Mouse (Mus musculus): ENCODE measurements at regions not wholly inside any gene's neighbourhood (a gene's known extent, or its start where the extent isn't known, plus 50 kb on each side); places are given as distances from the start of the nearest gene placed in this dataset.

DNA sequence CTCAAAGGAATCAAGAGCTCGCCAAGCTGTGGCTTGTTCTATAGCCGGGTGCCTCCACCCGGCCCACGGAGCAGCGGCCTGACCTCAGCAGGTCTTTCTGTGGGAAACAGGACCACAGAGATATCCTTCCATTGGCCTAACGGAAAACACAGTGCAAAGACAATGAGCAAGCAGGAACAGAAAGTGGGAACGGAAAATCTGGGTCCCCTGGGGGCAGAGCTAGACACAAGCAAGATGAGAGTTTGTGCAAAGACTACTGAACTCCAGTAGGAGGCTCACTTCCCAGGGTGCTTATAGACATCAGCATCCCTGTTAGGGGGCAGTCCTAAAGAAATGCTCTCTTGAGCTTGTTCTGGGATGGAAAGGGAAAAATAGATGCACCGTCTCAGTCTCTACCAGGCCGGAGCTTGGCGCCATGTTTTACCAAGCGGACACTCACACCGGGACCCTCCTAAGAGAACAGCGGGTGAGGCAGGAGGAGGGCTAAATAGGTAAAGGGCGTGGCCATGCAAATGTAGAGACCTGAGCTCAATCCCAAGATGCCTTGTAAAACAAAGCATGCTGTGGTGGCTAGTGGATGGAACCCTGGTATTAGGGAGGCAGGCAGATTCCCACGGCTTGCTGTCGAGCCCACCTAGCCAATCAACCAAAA lies 127.3 kb upstream of the Sdk2 start:
- ATAC-seq (replicated peaks; ENCODE audit: low FRiP score, poor library complexity, severe bottlenecking), result no peak

DNA sequence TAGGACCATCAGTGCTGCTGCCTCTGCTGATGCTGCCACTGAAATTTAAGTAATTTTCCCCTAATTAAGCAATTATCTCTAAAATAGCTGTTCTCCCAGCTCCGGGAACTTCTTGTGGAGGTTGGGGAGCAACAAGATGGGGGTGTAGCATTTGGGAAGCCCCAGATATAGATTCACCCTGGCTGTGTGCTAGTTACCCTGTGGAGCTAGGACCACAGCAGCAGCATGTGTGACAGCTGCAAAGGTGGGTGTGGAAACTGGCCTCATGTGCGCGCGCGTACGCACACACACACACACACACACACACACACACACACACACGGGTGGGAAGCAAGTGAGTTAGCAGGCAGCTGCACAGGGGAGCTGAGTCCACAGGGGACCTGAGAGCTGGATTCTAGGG lies 126.2 kb upstream of the Sdk2 start:
- no peak for ATAC-seq (replicated peaks; ENCODE audit: low FRiP score, poor library complexity, severe bottlenecking)

DNA sequence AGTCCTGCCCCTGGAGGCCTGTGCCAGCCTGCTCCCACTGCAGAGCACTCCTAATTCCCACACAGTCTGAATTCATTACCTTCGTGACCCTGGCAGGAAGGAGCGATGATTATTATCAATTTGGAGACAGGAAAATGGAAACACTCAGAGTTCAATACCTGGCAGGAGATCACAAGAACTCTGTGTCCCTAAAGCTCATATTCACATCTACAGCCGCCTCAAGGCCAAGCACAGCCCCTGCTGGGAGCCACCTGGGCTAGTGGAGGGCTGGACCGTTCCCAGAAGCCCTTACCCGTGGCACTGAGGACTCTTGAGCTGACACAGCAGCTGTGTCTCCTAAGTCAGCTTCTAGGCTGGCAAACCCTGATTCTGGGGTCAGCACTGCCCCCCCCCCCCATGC lies 124.8 kb upstream of the Sdk2 start:
- ATAC-seq (replicated peaks; ENCODE audit: low FRiP score, poor library complexity, severe bottlenecking), result no peak

GRCm38 (mm10) chr11:114184970-114185882 lies 118.4 kb upstream of the Sdk2 start:
- no peak for ATAC-seq (replicated peaks; ENCODE audit: low FRiP score, poor library complexity, severe bottlenecking)

GRCm38 (mm10) chr11:114184431-114184830 lies 117.6 kb upstream of the Sdk2 start:
- ATAC-seq (replicated peaks; ENCODE audit: low FRiP score, poor library complexity, severe bottlenecking), result no peak

- no peak for ATAC-seq (replicated peaks; ENCODE audit: low FRiP score, poor library complexity, severe bottlenecking)
These were observed 116.4 kb upstream of the Sdk2 start for GRCm38 (mm10) chr11:114183231-114183630.

DNA sequence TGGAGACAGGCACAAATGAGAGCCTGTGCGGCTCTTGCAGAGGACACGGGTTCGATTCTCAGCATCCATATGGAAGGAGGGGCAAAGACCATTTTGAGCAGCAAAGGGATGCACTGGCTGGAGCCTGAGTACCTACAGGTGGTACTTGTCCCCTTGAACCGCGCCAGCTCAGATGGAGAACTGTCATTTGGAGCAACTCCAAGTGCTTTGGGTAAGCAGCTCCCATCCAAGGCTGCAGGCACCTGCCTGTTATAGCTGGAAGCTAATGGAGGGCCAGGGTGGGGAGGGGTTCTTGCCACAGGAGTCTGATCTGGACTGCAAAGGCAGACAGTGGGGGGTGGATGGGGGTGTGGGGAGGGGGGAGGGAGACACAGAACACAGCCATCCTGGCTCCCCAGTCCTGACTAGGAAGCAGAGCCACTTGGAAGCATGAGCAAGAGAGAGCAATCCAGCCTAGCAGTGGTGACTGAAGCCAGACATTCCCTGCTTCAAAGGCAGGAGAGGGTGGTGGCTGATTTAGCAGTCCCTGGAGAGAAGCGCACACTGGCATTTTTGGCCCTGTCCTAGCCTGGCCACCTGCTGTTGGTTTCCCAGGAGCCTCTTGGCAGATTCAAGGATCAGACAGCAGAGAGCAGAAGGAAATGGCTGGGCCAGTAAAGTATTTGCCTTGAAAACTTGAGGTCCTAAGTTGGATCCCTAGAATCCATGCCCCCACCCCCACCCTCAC lies 112.1 kb upstream of the Sdk2 start:
- no peak for ATAC-seq (replicated peaks; ENCODE audit: low FRiP score, poor library complexity, severe bottlenecking)

GRCm38 (mm10) chr11:114177789-114178188 lies 110.9 kb upstream of the Sdk2 start:
- ATAC-seq (replicated peaks; ENCODE audit: low FRiP score, poor library complexity, severe bottlenecking), result no peak

DNA sequence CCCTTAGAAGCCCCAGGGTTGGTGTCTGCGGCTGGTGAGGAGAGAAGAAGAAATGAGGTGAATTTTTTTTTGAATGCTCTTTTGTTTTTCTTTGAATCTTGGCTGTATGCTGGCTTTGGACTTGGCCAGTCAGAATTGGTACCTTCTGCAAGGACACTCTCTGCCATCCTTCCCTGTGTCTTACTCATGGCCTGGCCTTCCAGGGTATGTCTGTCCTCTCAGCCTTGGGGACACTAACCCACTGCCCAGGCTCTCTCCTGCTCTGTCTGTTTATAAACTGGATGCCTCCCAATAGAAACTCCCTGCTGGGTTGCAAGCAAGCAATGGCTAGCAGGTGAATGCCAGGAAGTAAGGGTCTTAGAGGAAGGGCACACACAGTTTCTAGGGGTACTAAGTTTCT lies 110.4 kb upstream of the Sdk2 start:
- ATAC-seq (replicated peaks; ENCODE audit: low FRiP score, poor library complexity, severe bottlenecking), result no peak

- ATAC-seq (replicated peaks; ENCODE audit: low FRiP score, poor library complexity, severe bottlenecking), result no peak
These were observed 109.9 kb upstream of the Sdk2 start for GRCm38 (mm10) chr11:114176671-114177212.

- no peak for ATAC-seq (replicated peaks; ENCODE audit: low FRiP score, poor library complexity, severe bottlenecking)
These were observed 108.7 kb upstream of the Sdk2 start for GRCm38 (mm10) chr11:114175437-114176131.

- no peak for ATAC-seq (replicated peaks; ENCODE audit: low FRiP score, poor library complexity, severe bottlenecking)
These were observed 108.0 kb upstream of the Sdk2 start for GRCm38 (mm10) chr11:114174871-114175270.

DNA sequence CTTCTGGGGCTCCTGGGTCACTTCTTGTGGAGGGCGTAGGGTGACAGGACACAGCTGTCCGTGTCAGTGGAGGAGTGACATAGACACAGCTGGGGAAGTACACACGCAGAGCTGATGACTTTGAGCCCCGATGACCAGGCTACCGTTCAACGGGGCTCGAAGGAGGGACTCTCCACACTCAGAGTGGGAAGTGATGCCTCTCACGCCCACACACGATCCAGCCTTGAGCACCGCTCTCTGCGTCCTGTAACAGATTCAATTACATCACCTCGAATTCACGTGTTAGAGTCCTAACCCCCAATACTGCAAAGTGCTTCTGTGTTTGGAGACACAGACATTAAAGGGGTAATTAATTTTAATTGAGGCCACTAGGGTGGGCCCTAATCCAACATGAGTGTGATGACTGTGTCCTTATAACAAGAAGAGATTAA lies 101.4 kb upstream of the Sdk2 start:
- ATAC-seq (replicated peaks; ENCODE audit: low FRiP score, poor library complexity, severe bottlenecking), result no peak

DNA sequence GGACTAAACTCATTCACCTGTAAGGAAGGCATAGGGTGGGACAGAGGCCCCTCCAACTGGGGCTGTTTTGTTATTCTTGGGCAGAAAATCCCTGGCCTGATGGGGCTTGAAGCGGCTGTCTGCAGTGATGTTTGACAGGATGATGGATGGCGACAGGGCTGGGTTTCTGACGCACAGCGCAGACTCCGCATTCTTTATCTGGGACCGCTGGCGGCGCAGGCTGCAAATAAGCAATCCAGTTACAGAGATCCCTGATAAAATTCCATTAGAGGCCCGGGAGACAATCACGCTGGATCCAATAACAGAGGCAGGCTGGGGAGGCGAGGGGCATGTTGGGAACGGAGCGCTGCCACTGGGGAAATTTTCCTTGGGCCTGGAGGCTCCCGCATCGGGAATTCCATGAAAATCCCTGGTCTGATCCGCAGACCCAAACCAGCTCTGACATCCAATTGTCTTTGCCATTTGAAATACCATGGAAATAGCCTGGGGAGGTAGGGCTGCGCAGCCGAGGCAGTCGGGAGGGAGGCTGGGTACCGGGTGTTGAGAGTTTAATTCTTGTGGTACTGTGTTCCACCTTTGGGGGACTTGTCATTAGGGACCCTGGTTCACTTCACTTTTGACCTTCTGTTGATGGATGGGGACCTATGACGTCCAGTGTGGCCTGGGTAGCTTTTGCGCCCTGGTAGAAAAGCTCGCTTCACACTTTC lies 99.0 kb upstream of the Sdk2 start:
- no peak for ATAC-seq (replicated peaks; ENCODE audit: low FRiP score, poor library complexity, severe bottlenecking)

- no peak for ATAC-seq (replicated peaks; ENCODE audit: low FRiP score, poor library complexity, severe bottlenecking)
These were observed 85.9 kb upstream of the Sdk2 start for GRCm38 (mm10) chr11:114152716-114153115.

- ATAC-seq (replicated peaks; ENCODE audit: low FRiP score, poor library complexity, severe bottlenecking), result no peak
These were observed 79.5 kb upstream of the Sdk2 start for GRCm38 (mm10) chr11:114146334-114146733.

- ATAC-seq (replicated peaks; ENCODE audit: low FRiP score, poor library complexity, severe bottlenecking), result no peak
These were observed 62.4 kb upstream of the Sdk2 start for GRCm38 (mm10) chr11:114129270-114129669.

DNA sequence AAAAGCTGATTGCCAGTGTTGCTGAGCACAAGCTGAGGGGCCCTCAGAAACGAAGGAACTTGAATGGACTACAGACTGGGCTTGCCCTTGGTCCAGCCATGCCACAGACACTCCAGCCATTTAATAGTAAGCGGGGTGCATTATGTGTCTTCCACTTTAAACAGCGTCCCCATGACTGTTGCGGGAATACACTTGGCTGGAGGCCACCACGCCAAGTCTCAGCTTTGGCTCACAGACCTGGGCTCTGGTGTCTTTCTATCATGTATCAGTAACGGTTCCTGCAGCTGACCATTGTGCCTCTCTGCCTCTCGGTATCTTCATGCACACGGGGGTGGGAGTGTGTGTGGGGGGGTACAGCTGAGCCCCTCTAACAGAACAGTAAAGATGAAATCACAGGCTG lies 62.0 kb upstream of the Sdk2 start:
- ATAC-seq (replicated peaks; ENCODE audit: low FRiP score, poor library complexity, severe bottlenecking), result no peak

DNA sequence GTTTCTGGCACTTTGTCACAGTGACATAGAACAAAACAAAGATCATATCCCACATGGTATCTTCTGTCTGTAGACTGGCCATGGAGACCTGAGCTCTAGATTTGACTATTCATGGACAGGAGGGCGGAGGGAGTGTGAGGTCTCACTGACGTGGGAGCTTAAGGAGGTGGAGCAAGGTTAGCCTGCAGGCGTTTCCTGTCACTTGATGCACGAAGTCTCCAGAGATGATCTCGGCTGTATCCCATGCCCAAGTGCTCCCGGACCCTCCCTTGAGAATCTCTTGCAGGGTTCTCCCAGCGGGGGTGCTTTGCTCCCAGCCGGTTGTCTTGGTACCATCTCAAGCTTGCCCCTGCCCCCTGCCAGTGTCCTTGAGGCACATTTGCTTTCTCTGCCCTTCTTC lies 60.6 kb upstream of the Sdk2 start:
- no peak for ATAC-seq (replicated peaks; ENCODE audit: low FRiP score, poor library complexity, severe bottlenecking)
